Mouse (Mus musculus) activated CD4-positive, CD25-positive, alpha-beta regulatory T cell (primary cell): Measurements from ENCODE around the gene Lmtk2. TPM values are rescaled to one million over a fixed set of nuclear protein-coding genes. Genes with fewer than 3 reads are reported as not detected.

Experiments
- polyA plus RNA-seq, 2 experiments: library from polyadenylated mRNA; unstranded; fragments of 100-300 nt; shearing (Covaris generic); gene quantifications; one replicate each; pipeline ENCODE4 v1.2.1; 2017

Gene Lmtk2
- 10 to 100 TPM in 1 of 2 experiments, 1 to 10 TPM in 1; 6.1 to 12.4 TPM for polyA plus RNA-seq

DNA sequence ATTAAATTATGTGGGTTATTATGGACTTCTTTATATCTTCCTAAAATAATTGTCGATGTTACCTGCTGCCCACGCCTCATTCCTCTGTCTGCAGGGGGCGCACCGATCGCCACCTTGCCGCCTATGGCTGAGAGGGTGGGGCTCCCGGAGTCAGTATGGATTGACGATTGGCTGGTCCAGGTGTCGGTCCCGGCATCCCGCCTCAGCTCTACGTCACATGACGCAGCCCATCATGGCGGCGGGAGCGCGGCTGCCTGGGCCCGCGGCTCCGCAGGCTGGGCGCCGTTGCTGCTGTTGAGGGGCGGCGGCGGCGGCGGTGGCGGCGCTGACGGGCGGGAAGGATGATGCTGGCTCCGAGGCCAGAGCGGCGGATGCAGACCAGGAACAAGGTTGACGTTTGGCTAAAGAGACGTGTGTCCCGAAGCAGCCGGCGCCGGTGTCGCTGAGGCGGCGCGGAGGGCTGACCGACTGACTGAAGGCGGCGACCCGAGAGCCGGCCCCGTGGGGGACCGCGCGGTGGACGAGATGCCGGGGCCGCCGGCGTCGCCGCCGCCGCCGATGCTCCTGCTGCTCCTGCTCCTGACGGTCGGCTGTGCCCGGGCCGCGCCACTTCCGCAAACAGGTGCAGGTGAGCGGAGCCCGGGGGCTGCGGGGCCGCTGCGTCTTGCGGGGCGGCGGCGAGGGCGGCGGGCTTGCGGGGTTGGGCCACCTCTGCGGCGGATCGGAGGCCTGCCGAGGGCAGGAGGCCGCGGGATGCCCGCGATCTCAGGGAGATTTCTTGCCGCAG is at the start of gene Lmtk2:
Gene Lmtk2, plus strand, starts transcription at position 288 of the 787 bp plus-strand sequence.

DNA sequence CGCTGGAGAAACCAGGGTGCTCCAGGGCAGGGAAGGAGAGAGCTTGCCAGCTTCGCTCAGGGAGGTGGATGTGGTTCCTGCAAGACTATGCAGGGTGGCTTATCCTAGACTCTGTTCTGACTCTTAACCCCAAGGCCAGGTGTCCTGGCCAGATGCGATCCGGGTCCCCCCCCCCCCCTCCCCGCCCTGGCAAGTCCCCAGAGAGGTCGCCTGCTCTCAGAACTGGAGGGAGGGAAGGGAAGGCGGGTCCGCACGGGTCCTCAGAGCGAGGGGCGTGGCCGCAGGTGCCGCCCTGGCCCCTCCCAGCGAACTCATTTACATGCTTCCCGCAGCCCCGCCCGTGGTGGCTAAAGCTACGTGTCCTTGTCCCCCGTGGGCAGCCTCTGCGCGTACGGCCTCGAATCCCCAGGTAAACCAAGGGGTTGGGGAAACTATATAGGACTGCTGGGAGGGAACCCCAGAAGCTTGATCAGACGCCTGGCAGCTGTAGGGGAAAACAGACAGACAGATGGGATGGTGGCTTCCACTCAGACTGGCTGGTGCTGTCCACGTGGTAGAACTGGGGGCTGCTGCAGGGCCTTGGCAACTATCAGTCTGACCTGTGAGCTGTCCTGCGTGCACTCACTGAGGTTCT is 89.8 kb downstream of the Lmtk2 start, which contains the start of gene Bhlha15:
Gene Bhlha15, plus strand, starts transcription at position 337 of the 634 bp plus-strand sequence.

DNA sequence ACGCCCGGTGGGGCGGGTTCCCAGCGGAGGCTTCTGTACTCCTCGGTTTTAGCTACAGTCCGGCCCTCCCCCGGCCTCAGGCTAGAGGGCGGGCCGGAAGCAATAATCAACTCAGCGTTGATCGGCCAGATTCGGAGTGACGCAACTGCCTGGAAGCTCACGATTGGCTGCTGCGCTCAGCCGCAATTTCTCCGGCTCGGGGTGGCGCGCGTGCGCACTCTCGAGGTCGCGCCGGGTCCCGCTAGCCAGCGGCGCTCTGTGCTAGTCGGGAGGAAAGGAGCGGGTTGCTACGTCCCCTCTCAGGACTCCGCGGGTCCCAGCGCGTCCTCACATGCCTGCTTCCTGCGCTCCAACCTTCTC is 123.2 kb downstream of the Lmtk2 start, which contains the start of gene Tecpr1:
Gene Tecpr1, minus strand, starts transcription at position 113 of the 360 bp plus-strand sequence.

Other genes starting within 250 kb of the Lmtk2 start
- under 1 TPM; 0.31 to 0.47 TPM for gene Ankrd61, start 202.8 kb upstream of the Lmtk2 start, polyA plus RNA-seq
- 10 to 100 TPM; 35.8 to 53.9 TPM for gene Aimp2, start 190.6 kb upstream of the Lmtk2 start, polyA plus RNA-seq
- gene Pms2, start 190.5 kb upstream of the Lmtk2 start, polyA plus RNA-seq: 10 to 100 TPM; 26.9 to 37.6 TPM
- 1 to 10 TPM in 1 of 2 experiments, not detected in 1; 1.3 TPM for gene Gm42421, start 172.3 kb upstream of the Lmtk2 start, polyA plus RNA-seq
- under 1 TPM; 0.39 to 0.76 TPM for gene Rsph10b, start 167.4 kb upstream of the Lmtk2 start, polyA plus RNA-seq
- 10 to 100 TPM; 79.7 to 87.8 TPM for gene Ccz1, start 85.6 kb upstream of the Lmtk2 start, polyA plus RNA-seq
- gene Ocm, start 73.8 kb upstream of the Lmtk2 start, polyA plus RNA-seq: not detected
- gene Bhlha15, start 89.8 kb downstream of the Lmtk2 start, polyA plus RNA-seq: under 1 TPM in 1 of 2 experiments, not detected in 1; 0.41 TPM
- gene Tecpr1, start 123.2 kb downstream of the Lmtk2 start, polyA plus RNA-seq: 100 to 1,000 TPM; 131 to 160 TPM
- gene Bri3, start 144.0 kb downstream of the Lmtk2 start, polyA plus RNA-seq: 1 to 10 TPM; 5.4 to 9.3 TPM